12 mouse cellular contexts compared by ENCODE assay signal in the genomic region with DNA sequence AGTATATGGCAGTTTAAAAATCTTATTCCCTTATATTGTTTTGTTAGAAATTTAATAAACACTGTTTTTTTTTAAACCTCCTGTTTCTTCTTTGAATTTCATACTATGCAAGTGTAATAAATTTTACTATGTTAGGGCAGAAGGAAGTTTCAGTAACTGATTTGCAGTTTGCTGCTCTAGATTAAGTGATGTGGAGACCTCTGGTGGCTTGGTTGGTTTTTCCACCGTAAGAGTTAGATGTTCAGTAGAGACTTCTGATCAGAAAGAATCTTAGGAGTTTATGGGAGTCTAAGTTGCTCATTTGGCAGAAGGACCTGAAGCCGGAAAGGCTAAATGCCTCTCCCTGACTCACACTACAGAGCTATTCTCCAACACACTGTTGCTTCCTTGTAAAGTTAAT. TPM values are rescaled to one million over a fixed set of nuclear protein-coding genes. Genes with fewer than 3 reads are reported as not detected.
DNase-seq lines count a peak whose midpoint lies in the region; ATAC-seq and TF ChIP-seq lines count a peak whose summit lies in the region.
"Had no signal": no experiment of that assay in that cellular context is flagged by ENCODE, and none has a peak within 500 bp of the region (broad histone marks: within the 10 kb centered on the region; RNA-seq: fewer than 3 reads in every experiment).

No protein-coding gene starts in this region.

- TF ChIP-seq EP300 in stomach, postnatal 0 days (optimal IDR thresholded peaks at IDR 0.05) = no peak

- TF ChIP-seq CTCF in stomach, postnatal 0 days (IDR thresholded peaks at IDR 0.05; ENCODE audit: low read depth) = peak; percentile 74

- ATAC-seq in stomach, postnatal 0 days (ENCODE audit: low FRiP score, low TSS enrichment) = no peak

- H3K4me1 ChIP-seq in stomach, postnatal 0 days (replicated peaks; ENCODE audit: control insufficient read depth, insufficient read depth) = no peaks in the 10 kb centered on the region
- H3K4me1 ChIP-seq: embryonic facial prominence, embryonic 13.5 days; stomach, embryonic 15.5 days had no signal

- intact Hi-C loops in gastrocnemius, postnatal 14 days (cut with DNase I; ENCODE audit: low total_unique reads) = loop anchor here (2.0 to 5.0 kb wide), 2 partner anchors 65 to 114 kb away; no protein-coding TSS in a partner anchor

- no peaks in the 10 kb centered on the region for H3K27me3 ChIP-seq in stomach, postnatal 0 days (ENCODE audit: control insufficient read depth, insufficient read depth, low read length)
- H3K27me3 ChIP-seq: embryonic facial prominence, embryonic 13.5 days; stomach, embryonic 15.5 days had no signal

- DNase-seq in embryo, embryonic 10.5 days (ENCODE audit: low spot score) = peak; percentile 13
- DNase-seq in embryo, embryonic 9.5 days (ENCODE audit: extremely low spot score) = no peak
- DNase-seq in layer of hippocampus, adult 11-12 months (ENCODE audit: low spot score) = peak; percentile 29
- no peak for DNase-seq in layer of hippocampus, adult 9-11 months
- peak; percentile 11 for DNase-seq in right cerebral cortex, postnatal 4 days
- DNase-seq in right cerebral cortex, postnatal 36 days (ENCODE audit: low spot score in 2 of 2) = no peak
- no peak for DNase-seq in stomach, postnatal 0 days (ENCODE audit: low spot score)
- DNase-seq in gastrocnemius, postnatal 14 days = no peak

- no peaks in the 10 kb centered on the region for H3K36me3 ChIP-seq in stomach, postnatal 0 days (ENCODE audit: control insufficient read depth, insufficient read depth, low read length)
- H3K36me3 ChIP-seq: stomach, embryonic 15.5 days had no signal

- H3K4me3 ChIP-seq in stomach, postnatal 0 days (ENCODE audit: low read depth, low read length) = no peak overlapping the region
- H3K4me3 ChIP-seq: embryonic facial prominence, embryonic 13.5 days; hindbrain, embryonic 10.5 days; stomach, embryonic 15.5 days had no signal

- no peak overlapping the region for H3K9ac ChIP-seq in stomach, postnatal 0 days (ENCODE audit: low read length)
- H3K9ac ChIP-seq: embryonic facial prominence, embryonic 13.5 days; stomach, embryonic 15.5 days had no signal

- no peak overlapping the region for H3K27ac ChIP-seq in stomach, postnatal 0 days (replicated peaks)
- H3K27ac ChIP-seq: embryonic facial prominence, embryonic 13.5 days; hindbrain, embryonic 10.5 days; macrophage; stomach, embryonic 15.5 days had no signal

- no peaks in the 10 kb centered on the region for H3K9me3 ChIP-seq in stomach, postnatal 0 days (ENCODE audit: control insufficient read depth, low read length)
- H3K9me3 ChIP-seq: embryonic facial prominence, embryonic 13.5 days; hindbrain, embryonic 10.5 days; stomach, embryonic 15.5 days had no signal

- 61% methylated on average over 2 of the region's 2 CpGs for WGBS in stomach, postnatal 0 days

- no peak overlapping the region for H3K4me2 ChIP-seq in stomach, postnatal 0 days (replicated peaks; ENCODE audit: low read depth)
- H3K4me2 ChIP-seq: embryonic facial prominence, embryonic 13.5 days; stomach, embryonic 15.5 days had no signal

RNA-seq across cellular contexts. Expression of a gene that starts 17.4 kb away (rescaled TPM):
- 48.8 and 52.8 TPM in 2 replicates for polyA plus RNA-seq in stomach, postnatal 0 days (2015; fragmentation: Nextera tagmentation; extraction: Ambion mirVana)
- not detected for total RNA-seq in gastrocnemius, postnatal 14 days (2021)
- polyA plus RNA-seq: macrophage had no signal

RNA-seq across cellular contexts. Expression of a gene that starts 28.6 kb away (rescaled TPM):
- 13.6 and 15.4 TPM in 2 replicates for polyA plus RNA-seq in stomach, postnatal 0 days (2015; fragmentation: Nextera tagmentation; extraction: Ambion mirVana)
- 1 to 10 TPM in 1 of 2 experiments, under 1 TPM in 1; 0.42 to 1.3 TPM for total RNA-seq in gastrocnemius, postnatal 14 days (2021)

RNA-seq across cellular contexts. Expression of a gene that starts 56.7 kb away (rescaled TPM):
- 80.4 and 98.8 TPM in 2 replicates for polyA plus RNA-seq in stomach, postnatal 0 days (2015; fragmentation: Nextera tagmentation; extraction: Ambion mirVana)
- total RNA-seq in gastrocnemius, postnatal 14 days (2021) = 100 to 1,000 TPM; 127 to 151 TPM

Comparison
In these comparisons a context has a peak if more than half of its experiments do, and no peak if none do; other contexts are left out.
1. DNase-seq: peak in embryo, embryonic 10.5 days (single experiment), layer of hippocampus, adult 11-12 months (single experiment) and right cerebral cortex, postnatal 4 days (single experiment); none in embryo, embryonic 9.5 days (single experiment), layer of hippocampus, adult 9-11 months (single experiment), right cerebral cortex, postnatal 36 days (0 of 2), stomach, postnatal 0 days (single experiment) and gastrocnemius, postnatal 14 days (single experiment).